Mouse (Mus musculus) left cerebral cortex, postnatal 25 days (tissue): ENCODE measurements at regions not wholly inside any gene's neighbourhood (a gene's known extent, or its start where the extent isn't known, plus 50 kb on each side); places are given as distances from the start of the nearest gene placed in this dataset.
A peak's percentile ranks its signal among the peaks of the same experiment; 100 is the strongest.
"Not testable (repeated sequence)": the region's sequence is repeated elsewhere in the genome, so short reads cannot be mapped to it uniquely, and the experiment has no call there.

Experiments used
- DNase-seq, 2 experiments: peaks; one replicate each; pipeline ENCODE4 v3.0.0; 2022; ENCODE audit warnings: low spot score in 2 of 2, mixed read lengths in 1 of 2
- intact Hi-C: fragments of 180-260 bp; cut with DNase I; formaldehyde crosslinking; loops from one replicate; pipeline ENCODE4 v1.15.1; 2025

DNA sequence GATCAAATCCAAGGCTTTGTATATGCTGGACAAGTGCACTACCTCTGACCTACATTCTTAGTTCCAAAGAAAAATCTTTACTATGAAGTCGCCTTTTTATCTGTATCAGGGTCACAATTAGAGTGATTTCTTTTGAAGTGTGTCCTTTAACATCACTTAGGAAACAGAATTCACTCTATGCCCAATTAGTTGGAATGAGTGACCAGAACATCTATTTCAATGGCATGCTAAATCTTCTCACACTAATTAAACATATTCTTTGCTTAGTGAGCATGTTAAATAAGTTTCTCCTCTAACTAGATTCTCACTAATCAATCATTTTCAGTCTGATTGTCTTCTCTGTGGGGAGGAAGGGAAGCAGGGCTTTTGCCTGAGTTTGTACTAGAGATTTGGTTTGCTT is 84.9 kb downstream of the Arl6ip6 start:
- no peak for DNase-seq
- intact Hi-C loops: no loop called here

GRCm38 (mm10) chr2:53301712-53302423 is 110.3 kb downstream of the Arl6ip6 start:
- intact Hi-C loops: no loop called here
- DNase-seq: no peak

DNA sequence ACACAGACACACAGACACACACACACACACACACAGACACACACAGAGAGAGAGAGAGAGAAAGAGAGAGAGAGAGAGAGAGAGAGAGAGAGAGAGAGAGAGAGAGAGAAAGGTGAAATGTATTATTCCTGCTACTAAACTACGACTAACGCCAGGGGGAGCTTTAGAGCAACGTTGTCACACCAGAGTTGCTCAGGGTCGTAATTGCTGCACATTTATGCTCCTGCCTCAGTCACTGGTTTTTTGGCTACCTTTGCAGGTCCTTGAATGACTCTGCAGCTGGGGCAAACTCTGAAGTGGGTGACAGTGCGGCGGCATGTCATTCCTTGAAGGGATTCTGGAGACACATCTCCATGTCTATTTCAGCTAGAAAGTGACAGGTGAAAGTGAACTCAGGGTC is 139.2 kb downstream of the Arl6ip6 start:
- peak; percentile 30 to 40 for DNase-seq
- intact Hi-C loops: loop anchor here (1.0 to 10.0 kb wide), 2 partner anchors 755 to 1704 kb away; partner anchors contain the start of gene Rprm

DNA sequence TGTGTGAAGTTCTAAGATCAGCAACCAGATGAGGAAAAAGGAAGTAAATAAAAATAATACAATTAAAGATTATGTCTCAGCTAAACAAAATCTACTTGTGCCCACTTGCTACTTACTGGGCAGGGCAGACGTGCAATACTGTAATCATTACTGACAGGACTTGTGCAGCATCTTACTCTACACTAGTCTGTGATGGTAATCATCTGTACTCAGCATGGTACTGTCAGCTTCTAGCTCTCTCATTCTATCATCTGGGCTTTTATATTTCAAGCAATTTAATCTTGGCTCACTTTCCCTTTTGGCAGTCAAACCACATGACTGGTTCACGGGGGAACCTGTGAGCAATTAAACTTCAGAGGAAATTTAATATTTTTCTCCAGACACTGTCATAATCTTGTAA is 167.5 kb downstream of the Arl6ip6 start:
- intact Hi-C loops: no loop called here
- no peak for DNase-seq

GRCm38 (mm10) chr2:53382348-53382747 is 190.8 kb downstream of the Arl6ip6 start:
- intact Hi-C loops: no loop called here
- DNase-seq: peak in 1 of 2 experiments; percentile 10

DNA sequence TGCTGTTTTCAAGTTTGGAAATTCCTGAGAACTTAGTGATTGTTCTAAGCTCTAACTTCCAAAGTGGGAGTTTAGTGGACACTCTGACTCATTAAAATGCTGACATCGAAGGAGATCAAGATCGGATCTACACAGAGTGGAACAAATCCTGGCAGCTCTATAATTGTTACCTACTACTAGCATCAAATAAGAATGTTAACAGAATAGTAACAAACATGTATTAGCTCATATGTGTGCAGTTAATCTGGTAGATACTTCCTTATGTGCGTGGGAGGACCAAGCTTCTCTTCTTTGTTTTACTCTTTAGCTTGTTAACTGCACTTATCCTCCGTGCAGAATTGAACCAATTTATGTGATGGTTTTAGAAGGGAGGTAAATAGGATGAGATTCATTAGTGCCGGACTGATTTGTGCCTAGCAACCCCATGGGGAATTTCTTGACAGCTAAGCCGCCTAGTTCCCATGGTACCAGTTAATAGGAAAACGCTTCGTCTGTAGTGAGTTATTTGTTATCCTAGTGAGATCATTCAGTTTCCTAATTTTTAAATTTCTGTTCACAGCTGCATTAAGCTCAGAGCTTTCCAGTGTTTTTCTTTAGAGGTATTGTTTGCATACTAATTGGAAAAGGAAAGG is 193.1 kb downstream of the Arl6ip6 start:
- no peak for DNase-seq
- intact Hi-C loops: no loop called here

DNA sequence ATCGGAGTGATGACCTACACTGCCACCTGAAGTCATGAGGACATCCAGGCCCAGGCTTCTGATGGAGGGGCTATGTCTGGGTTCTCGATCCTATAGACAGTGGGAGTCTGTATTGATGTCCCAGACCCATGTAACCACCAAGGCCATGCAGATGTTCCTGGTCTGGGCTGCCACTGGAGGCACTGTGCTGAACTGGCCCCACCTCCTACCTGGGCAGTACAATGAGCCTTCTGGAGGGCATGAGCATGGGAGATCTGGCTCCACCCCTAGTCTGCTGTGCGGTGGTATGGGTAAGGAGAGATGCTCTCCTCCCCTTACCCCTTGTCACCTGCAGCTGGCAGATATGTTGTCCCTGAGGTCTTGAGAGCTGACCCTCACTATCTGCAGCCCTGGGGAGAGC is 197.1 kb downstream of the Arl6ip6 start:
- intact Hi-C loops: no loop called here
- no peak for DNase-seq

GRCm38 (mm10) chr2:53414471-53414870 is 222.9 kb downstream of the Arl6ip6 start:
- DNase-seq: peak in 1 of 2 experiments; percentile 24
- intact Hi-C loops: no loop called here

DNA sequence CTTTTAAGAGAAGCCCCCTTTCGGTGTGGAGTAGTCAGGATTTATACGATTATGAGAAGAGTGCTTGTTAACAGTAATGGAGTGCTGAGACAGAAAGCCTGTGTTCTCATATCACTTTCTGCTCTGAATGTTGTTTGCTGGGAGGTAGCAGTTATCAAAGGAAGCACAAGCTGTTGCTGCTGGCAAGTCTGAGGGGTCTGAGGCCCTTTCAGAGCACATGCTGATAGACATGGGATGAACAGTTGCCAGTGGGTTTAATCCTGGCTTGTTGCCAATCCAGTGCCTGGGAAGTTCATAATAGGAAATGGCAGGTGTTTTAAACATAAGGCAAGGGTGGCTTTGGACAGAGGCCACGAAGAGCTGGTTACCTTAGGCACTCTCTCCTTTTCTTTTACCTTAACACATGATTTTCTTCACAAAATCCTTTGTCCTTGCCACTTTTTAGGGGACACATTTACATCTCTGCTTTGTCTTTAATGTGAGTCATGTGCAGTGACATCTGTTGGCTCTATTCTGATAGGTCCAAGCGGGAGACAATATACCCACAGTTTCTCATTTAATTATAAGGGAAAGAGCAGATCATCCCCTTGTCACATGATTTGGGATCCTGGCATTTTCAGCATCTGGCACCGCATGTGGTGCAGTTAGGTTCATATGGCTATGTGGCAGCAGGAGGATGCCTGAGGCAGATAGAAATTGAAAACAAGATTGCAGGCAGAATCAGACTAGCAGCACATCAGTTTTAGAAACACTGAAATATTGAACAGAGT is 245.7 kb downstream of the Arl6ip6 start:
- DNase-seq: peak; percentile 17 to 19
- intact Hi-C loops: no loop called here

DNA sequence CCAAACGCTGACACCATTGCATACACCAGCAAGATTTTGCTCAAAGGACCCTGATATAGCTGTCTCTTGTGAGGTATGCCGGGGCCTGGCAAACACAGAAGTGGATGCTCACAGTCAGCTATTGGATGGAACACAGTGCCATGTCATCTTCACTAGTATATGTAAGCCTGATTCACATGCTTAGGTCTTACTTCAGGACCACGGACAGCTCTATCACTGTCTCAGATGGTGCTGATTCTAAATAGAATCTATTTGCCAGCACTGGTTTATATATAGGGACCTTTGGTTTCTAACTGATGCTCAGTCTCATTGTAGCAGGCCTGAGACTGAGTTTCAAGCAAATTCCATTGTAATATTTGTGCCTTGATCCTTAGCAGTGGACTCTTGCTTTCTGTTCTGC is 248.8 kb downstream of the Arl6ip6 start:
- intact Hi-C loops, DNase-seq: not testable (repeated sequence)

GRCm38 (mm10) chr2:53460265-53460664 is 268.7 kb downstream of the Arl6ip6 start:
- intact Hi-C loops: no loop called here
- DNase-seq: peak in 1 of 2 experiments; percentile 2

GRCm38 (mm10) chr2:53474455-53474854 is 282.9 kb downstream of the Arl6ip6 start:
- DNase-seq: no peak
- intact Hi-C loops: no loop called here

DNA sequence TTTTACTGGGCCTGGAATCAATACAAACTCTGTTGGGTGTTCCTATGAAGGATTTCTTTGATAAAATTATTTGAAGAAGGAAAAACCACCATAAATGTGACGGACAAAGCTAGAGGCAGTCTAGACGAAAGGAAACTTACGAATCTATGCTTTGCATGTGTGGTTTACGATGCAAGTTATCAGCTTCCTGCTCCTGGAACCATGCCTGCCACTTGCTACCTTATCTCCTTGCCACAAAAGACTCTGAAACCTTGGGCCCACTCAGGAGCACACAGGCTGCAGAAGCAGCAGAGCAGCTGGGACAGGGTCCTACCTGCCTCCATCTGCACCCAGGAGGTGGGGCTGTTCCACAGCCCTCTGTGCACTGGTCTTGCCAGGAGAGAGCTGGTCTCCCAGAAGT is 287.5 kb downstream of the Arl6ip6 start:
- DNase-seq, intact Hi-C loops: not testable (repeated sequence)

DNA sequence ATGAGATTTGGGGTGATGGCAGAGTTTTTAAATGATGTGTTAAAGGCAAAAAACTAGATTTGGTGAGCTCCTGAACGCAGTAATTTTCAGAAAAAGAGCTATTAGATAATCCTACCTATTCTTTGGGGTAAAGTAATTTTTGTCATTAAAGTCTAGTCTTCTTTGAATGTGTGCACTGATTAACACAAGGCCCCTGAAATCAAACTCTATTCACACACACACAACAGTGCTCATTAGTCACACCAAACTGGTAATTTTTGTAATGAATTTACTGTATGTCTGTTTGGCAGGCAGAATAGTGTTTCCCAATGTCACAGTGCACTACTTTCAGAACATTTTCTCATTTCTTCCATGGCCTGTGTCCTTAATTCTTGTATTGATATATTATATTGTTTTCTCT is 296.8 kb downstream of the Arl6ip6 start:
- intact Hi-C loops: no loop called here
- DNase-seq: no peak

- no peak for DNase-seq
- intact Hi-C loops: no loop called here
These were observed 299.5 kb downstream of the Arl6ip6 start for GRCm38 (mm10) chr2:53490805-53491585.

DNA sequence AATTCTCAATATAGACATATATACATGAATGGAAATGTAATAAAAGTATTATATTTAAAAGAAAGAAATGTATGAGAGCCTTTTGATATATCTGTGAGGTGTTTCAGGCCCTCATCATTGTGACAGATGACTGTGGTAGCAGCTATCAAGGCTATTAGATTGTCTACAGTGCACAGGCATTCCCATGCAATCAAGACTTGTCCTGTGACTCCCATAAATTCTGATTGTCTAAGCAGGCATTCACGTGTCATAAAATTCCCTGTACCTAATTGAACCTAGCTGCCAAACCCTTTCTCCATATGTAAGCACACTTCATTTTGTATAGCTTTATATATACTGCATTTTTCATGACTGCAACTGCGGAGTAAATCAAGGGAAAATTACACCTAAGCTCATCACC is 301.3 kb downstream of the Arl6ip6 start:
- intact Hi-C loops: no loop called here
- no peak for DNase-seq

DNA sequence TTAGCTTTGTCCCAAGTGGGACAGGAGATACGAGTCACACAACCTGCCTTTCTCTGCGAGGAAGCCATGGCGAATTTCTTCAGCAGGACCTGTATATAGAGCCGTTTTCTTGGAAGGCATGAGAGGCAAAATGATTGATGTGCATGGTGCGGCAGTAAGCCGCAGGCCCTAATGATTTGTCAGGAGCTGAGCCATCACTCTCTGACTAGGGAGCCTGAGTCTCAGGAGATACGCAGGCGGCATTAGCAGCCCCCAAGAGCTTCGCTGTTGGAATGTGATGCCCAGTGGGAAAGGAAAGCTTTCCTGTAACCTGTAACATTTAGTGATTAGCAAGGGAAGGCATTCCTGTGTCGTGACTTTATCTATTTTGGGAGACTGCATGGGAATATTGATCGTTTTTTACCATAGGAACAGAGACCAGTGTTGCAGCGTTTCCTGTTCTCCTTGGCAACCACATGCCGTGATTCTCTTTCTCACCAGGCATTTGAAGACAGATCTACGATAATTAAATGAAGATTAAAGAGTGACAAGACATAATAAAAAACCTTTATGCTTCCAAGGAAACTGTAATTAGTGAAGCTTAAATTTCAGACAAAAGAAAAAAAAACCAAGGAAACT is 310.2 kb downstream of the Arl6ip6 start:
- DNase-seq: peak; percentile 8 to 10
- intact Hi-C loops: no loop called here

DNA sequence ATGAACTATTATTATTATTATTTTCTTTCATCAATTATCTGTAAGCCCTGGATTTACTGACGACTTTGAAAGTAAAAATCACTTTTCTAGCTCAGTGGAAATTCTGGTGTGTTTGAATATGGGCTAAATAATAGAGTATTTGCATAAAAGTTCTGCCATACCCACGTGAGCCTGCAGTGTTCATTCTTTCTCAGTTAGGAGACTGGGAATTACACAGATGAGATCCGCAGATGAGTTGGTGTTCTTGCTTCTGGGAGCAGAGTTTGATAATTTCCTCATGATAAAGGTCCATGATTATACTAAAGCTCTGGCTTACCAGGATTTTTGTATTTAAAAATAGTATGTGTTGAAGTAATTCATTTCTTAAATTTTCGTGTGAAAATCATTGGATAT is 310.7 kb downstream of the Arl6ip6 start:
- no peak for DNase-seq
- intact Hi-C loops: no loop called here

DNA sequence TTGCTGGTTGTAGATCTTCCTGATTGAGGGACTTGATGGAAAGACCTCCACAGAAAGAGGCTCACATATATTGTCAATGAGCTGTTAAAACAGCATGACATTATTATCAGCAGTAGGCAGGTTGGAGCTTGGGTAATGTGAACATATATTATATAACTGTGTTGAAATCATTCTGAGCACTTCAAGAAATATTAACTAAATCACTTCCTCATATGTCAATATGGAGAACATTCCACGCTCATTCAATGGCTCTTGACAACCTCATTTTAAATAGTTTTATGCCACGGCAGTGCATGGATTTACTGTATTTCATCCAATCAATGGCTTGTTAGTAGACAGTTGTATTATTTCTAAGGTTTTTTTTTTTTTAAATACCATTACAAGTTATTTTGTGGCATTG is 350.6 kb downstream of the Arl6ip6 start:
- intact Hi-C loops: no loop called here
- no peak for DNase-seq
